Mouse (Mus musculus) mouse embryonic stem cell (cell line): Measurements from ENCODE around the gene Cd63.

Source experiments
- in situ Hi-C, 2 experiments: fragments of 300-500 bp; cut with MboI; formaldehyde crosslinking; loops; 1 replicate in 1 of 2; 3 replicates in 1 of 2; pipeline ENCODE4 v1.14.3; 2019 to 2020; ENCODE audit warnings: low sequenced_read_pairs in 2 of 2, low pct_unique_long_range_greater_than_20kb in 1 of 2, mixed read lengths in 1 of 2; ENCODE audit not compliant: unreplicated experiment in 1 of 2

Cd63 gene

GRCm38 (mm10) chr10:128947496-128947895 lies 46.7 kb downstream of the Cd63 start:
- in situ Hi-C loops: no loop called here

GRCm38 (mm10) chr10:128950208-128950887 lies 49.6 kb downstream of the Cd63 start:
- in situ Hi-C loops: no loop called here

DNA sequence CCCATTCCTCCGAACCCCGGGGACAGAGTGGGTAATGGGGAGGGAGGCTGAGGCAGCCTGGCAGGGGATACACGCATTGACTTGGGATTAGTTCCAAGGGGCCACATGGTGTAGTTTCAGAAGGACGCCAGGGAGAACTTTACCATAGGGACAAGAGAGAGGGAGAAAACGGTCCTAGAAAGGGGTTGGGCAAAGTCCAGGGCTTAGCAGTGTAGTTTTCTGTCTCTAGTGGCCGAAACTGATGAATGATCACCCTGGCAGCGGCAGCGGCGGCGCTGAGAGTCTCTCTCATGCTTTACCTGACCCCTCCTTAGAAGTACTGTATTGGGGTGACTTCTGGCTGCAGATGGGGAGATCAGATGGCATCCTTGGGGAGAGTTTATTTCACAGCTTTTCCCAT lies 57.6 kb downstream of the Cd63 start:
- in situ Hi-C loops: no loop called here

DNA sequence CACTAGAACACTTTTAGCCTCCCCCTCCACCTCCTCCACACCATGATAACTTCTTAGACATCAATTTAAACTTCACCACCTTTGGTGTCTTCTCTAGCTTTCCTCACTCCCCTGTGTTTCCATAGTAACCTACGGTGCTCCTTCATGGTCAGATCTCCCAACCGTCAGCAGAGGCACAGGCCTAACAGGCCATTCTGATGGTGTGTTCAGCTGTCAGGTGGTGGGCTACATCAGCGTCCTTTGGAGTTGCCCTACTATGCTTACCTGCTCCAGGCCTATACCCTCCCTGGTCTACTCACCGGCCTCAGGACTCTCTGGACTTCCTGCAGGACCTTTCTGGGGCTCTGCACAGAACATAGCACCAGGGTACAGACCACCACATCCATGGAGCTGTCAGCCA lies 59.4 kb downstream of the Cd63 start:
- in situ Hi-C loops: no loop called here

GRCm38 (mm10) chr10:128960590-128961584 lies 60.1 kb downstream of the Cd63 start, which contains the start of gene Mettl7b:
TSS of gene Mettl7b (minus strand) at chr10:128960988.
- in situ Hi-C loops: no loop called here
